Mouse (Mus musculus): ENCODE measurements around the gene Gck. TPM values are rescaled to one million over a fixed set of nuclear protein-coding genes. Genes with fewer than 3 reads are reported as not detected.

Gene Gck
- total RNA-seq, 2 experiments from 2014 or later: 5.1 to 6.3 TPM

Other genes starting within 250 kb of the Gck start
- 100 to 1,000 TPM; 118 to 121 TPM for gene Mrps24, start 234.4 kb downstream of the Gck start, total RNA-seq (2021)
- gene Urgcp, start 187.7 kb downstream of the Gck start, total RNA-seq (2021): 10 to 100 TPM; 50.6 to 56.8 TPM
- gene Dbnl, start 161.6 kb downstream of the Gck start, total RNA-seq (2021): 10 to 100 TPM; 64.8 to 72.0 TPM
- 10 to 100 TPM; 21.8 to 42.5 TPM for gene Pgam2, start 146.3 kb downstream of the Gck start, total RNA-seq (2021)
- gene Polm, start 112.1 kb downstream of the Gck start, total RNA-seq (2021): 10 to 100 TPM; 15.9 to 18.3 TPM
- 100 to 1,000 TPM; 293 to 325 TPM for gene Aebp1, start 88.1 kb downstream of the Gck start, total RNA-seq (2021)
- gene Pold2, start 71.8 kb downstream of the Gck start, total RNA-seq (2021): 10 to 100 TPM; 61.2 to 78.6 TPM
- under 1 TPM; 0.56 to 0.76 TPM for gene Myl7, start 51.3 kb downstream of the Gck start, total RNA-seq (2021)
- 10 to 100 TPM; 97.9 to 98.2 TPM for gene Ykt6, start 5.6 kb upstream of the Gck start, total RNA-seq (2021)
- gene Camk2b, start 116.3 kb upstream of the Gck start, total RNA-seq (2021): 10 to 100 TPM; 24.7 to 28.2 TPM
- gene A730071L15Rik, start 249.9 kb upstream of the Gck start, total RNA-seq (2021): under 1 TPM in 1 of 2 experiments, not detected in 1; 0.31 TPM

All from adrenal gland, postnatal 4 days (tissue).